Mouse (Mus musculus) cerebellum, adult 2 months (tissue): ENCODE measurements around the gene Cdc14b. TPM values are rescaled to one million over a fixed set of nuclear protein-coding genes. Genes with fewer than 3 reads are reported as not detected.

ENCODE experiments used
- DNase-seq, 2 experiments: peaks; one replicate each; pipeline ENCODE4 v3.0.0; 2021
- H3K27ac ChIP-seq: fragments of 200-500 bp; 2 replicates; pipeline ENCODE4 v1.5.1; 2012; ENCODE audit warnings: low read length, control low read depth, inconsistent platforms; ENCODE audit not compliant: insufficient read depth
- H3K27me3 ChIP-seq: fragments of 200-500 bp; 2 replicates; pipeline ENCODE4 v1.6.1; 2012; ENCODE audit warnings: inconsistent platforms, mild to moderate bottlenecking, low read length, moderate library complexity; ENCODE audit not compliant: control insufficient read depth, insufficient read depth
- H3K4me1 ChIP-seq: fragments of 200-500 bp; 2 replicates; pipeline ENCODE4 v1.6.1; 2011; ENCODE audit warnings: low read length; ENCODE audit not compliant: control insufficient read depth, insufficient read depth
- H3K4me3 ChIP-seq: fragments of 200-500 bp; replicated peaks from 2 replicates; pipeline ENCODE3; 2011; ENCODE audit warnings: mild to moderate bottlenecking, low read depth, low read length, control low read depth; ENCODE audit not compliant: insufficient read depth
- CTCF ChIP-seq: fragments of 200-500 bp; IDR thresholded peaks from 2 replicates; pipeline ENCODE4 v1.5.1; 2011; ENCODE audit warnings: low read depth, mild to moderate bottlenecking, control low read depth, low read length, moderate library complexity, borderline replicate concordance; ENCODE audit not compliant: insufficient read depth
- POLR2A ChIP-seq: fragments of 200-500 bp; IDR thresholded peaks from 2 replicates; pipeline ENCODE4 v1.6.1; 2011; ENCODE audit warnings: low read length, control low read depth, borderline replicate concordance; ENCODE audit not compliant: insufficient read depth
- WGBS: fragments of 180-500 bp; shearing (Covaris S2); methylation state at CpG from one replicate; pipeline ENCODE4 v1.1.7; 2018; 5-methylcytosine and 5-hydroxymethylcytosine counted together
- polyA plus RNA-seq: library from polyadenylated mRNA; depleted of rRNA; stranded (reverse); fragments of >200 nt; gene quantifications from 2 replicates; pipeline ENCODE4 v1.2.3, GENCODE M21; 2012

Cdc14b gene
- polyA plus RNA-seq, 1 experiment, result 15.3 TPM

DNA sequence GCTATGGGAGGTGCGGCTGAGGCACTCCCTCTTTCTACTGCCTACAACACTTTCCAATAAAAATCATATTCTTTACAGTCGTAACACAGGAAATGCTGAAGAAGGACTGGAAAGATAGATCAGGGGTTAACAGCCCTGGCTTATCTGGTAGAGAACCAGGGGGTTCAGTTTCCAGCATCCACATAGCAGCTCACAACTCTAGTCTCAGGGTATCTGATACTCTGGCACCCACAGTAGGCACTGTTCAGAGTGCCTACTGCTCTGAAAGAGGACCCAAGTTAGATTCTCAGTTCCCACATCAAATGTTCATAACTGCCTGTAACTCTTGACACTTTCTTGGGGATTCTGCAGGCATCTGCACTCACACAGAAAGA lies 37.8 kb upstream of the Cdc14b start:
- Histone ChIP-seq H3K4me1 (peaks cover 9% of the 10 kb centered on the region), H3K27me3 (no peaks in the 10 kb centered on the region), H3K4me3 (peak overlapping the region; percentile 67), H3K27ac (0 out of 2 replicates have a peak overlapping the region, but pooled peaks have one; percentile 35)
- 0% methylated on average over 2 of the region's 2 CpGs for WGBS
- DNase-seq, result no peak
- TF ChIP-seq POLR2A (no peak), CTCF (no peak)

GRCm38 (mm10) chr13:64312024-64312915 lies 37.2 kb upstream of the Cdc14b start, which contains the start of gene Aaed1:
Aaed1 (minus strand) TSS chr13:64312710.
- WGBS, result under 1% methylated on average over 65 of the region's 74 CpGs

GRCm38 (mm10) chr13:64311266-64311665 lies 36.2 kb upstream of the Cdc14b start:
- 11% methylated on average over 1 of the region's 1 CpGs for WGBS
- TF ChIP-seq CTCF (no peak), POLR2A (no peak)
- H3K27ac ChIP-seq, result no peak overlapping the region
- H3K4me1 ChIP-seq, result peaks cover 17% of the 10 kb centered on the region
- H3K27me3 ChIP-seq, result no peaks in the 10 kb centered on the region
- DNase-seq, result no peak
- H3K4me3 ChIP-seq, result peak overlapping the region; percentile 91

More at GRCm38 (mm10) chr13:64312024-64312915, 37.2 kb upstream of the Cdc14b start, which contains the start of gene Aaed1:
- peak within 1 kb of the TSS; percentile 89 for H3K27ac ChIP-seq
- H3K27me3 ChIP-seq, result no peaks in the 10 kb centered on the region
- peak; percentile 91 to 92 for DNase-seq
- peak within 1 kb of the TSS; percentile 91 for H3K4me3 ChIP-seq
- TF ChIP-seq CTCF (peak; percentile 45; the same call in 1 of the 2 replicates), POLR2A (peak; percentile 72)
- H3K4me1 ChIP-seq, result peaks cover 13% of the 10 kb centered on the region

DNA sequence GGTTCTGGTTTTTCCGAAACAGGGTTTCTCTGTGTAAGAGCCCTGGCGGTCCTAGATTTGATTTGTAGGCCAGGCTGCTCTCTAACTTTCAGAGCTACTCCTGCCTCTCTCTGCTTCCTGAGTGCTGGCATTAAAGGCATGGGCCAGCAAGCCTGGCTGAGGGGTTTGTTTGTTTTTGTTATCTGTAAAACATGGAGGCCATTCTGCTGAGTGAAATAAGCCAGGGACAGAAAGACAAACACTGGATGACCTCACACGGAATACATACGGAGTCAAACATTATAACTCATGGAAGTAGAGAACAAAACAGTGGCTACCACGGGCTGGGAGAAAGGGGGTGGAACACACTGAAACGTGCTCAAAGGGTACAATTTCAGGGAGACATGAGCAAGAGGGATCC lies 35.5 kb upstream of the Cdc14b start:
- Histone ChIP-seq H3K27ac (no peak overlapping the region), H3K4me1 (peaks cover 17% of the 10 kb centered on the region), H3K4me3 (peak overlapping the region; percentile 37), H3K27me3 (no peaks in the 10 kb centered on the region)
- TF ChIP-seq POLR2A (no peak), CTCF (no peak)
- no peak for DNase-seq
- WGBS, result 91% methylated on average over 6 of the region's 6 CpGs

DNA sequence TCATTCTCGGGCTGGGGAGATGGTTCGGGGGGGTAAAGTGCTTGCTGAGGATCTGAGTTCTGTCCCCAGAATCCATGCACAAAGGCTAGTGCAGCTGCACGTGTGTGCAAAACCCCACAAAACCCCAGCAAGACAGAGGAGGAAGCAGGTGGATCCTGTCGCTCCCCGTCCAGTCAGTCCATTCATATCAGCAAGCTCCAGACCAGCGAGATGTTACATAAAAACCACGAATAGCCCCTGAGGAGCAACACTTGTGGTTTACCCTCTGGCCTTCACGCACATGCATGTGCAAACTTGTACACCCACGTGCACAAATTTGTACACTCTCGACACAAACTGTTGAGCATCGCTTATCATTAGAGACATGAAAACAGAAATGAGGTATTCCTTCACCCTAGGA lies 34.8 kb upstream of the Cdc14b start:
- peaks cover 17% of the 10 kb centered on the region for H3K4me1 ChIP-seq
- DNase-seq, result no peak
- H3K4me3 ChIP-seq, result peak overlapping the region; percentile 19
- H3K27ac ChIP-seq, result no peak overlapping the region
- H3K27me3 ChIP-seq, result no peaks in the 10 kb centered on the region
- no peak for TF ChIP-seq CTCF
- no peak for TF ChIP-seq POLR2A
- WGBS, result 81% methylated on average over 11 of the region's 11 CpGs

DNA sequence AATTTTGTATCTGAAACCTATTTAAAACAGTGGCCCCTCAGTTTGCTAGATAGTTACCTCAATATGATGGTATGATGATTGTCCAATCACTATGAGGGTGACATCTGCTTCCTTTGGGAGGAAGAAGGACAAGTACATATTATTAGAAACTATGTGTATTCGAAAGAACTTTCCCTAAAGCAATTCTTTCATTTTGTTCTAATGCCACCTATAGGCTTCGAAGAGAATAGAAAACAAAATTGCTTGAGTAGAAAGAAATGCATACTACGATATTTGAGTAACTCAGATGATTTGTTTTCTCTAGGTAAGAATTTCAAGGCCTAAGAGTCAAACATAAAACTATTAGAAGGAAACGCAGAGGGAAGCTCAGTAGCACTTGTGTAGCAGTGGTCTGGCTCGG lies 33.9 kb upstream of the Cdc14b start:
- no peak for DNase-seq
- no peaks in the 10 kb centered on the region for H3K27me3 ChIP-seq
- H3K27ac ChIP-seq, result no peak overlapping the region
- TF ChIP-seq CTCF (peak; percentile 41; the same call in 1 of the 2 replicates), POLR2A (no peak)
- H3K4me3 ChIP-seq, result no peak overlapping the region
- H3K4me1 ChIP-seq, result peaks cover 17% of the 10 kb centered on the region
- 45% methylated on average over 5 of the region's 5 CpGs for WGBS

GRCm38 (mm10) chr13:64307508-64307907 lies 32.4 kb upstream of the Cdc14b start:
- TF ChIP-seq CTCF (no peak), POLR2A (no peak)

GRCm38 (mm10) chr13:64306078-64306477 lies 31.0 kb upstream of the Cdc14b start:
- DNase-seq, result peak; percentile 55 to 56
- Histone ChIP-seq H3K27ac (no peak overlapping the region), H3K4me3 (no peak overlapping the region), H3K27me3 (no peaks in the 10 kb centered on the region), H3K4me1 (peaks cover 17% of the 10 kb centered on the region)
- WGBS, result 61% methylated on average over 3 of the region's 3 CpGs
- TF ChIP-seq CTCF (peak; percentile 90), POLR2A (no peak)

More at GRCm38 (mm10) chr13:64307508-64307907, 32.4 kb upstream of the Cdc14b start:
- Histone ChIP-seq H3K4me3 (no peak overlapping the region), H3K27ac (no peak overlapping the region), H3K4me1 (peaks cover 17% of the 10 kb centered on the region), H3K27me3 (no peaks in the 10 kb centered on the region)
- WGBS, result 18% methylated on average over 5 of the region's 5 CpGs
- DNase-seq, result peak; percentile 68 to 78
